Mouse (Mus musculus): ENCODE data around the gene Nol11.

GRCm38 (mm10) chr11:107124327-107124731 lies 64.9 kb downstream of the Nol11 start:
- TF ChIP-seq CTCF (IDR thresholded peaks at IDR 0.05; ENCODE audit: borderline replicate concordance, control insufficient read depth, extremely low read depth, insufficient read depth, low read length, poor library complexity) (no peak), POLR2A (IDR thresholded peaks at IDR 0.05; ENCODE audit: control insufficient read depth, extremely low read depth, insufficient read depth, low read length, poor library complexity) (no peak)

Measured in thymus, adult 2 months (tissue).